Mouse (Mus musculus) kidney, postnatal 0 days (tissue): ENCODE results near the gene Fgf11. TPM values are rescaled to one million over a fixed set of nuclear protein-coding genes. Genes with fewer than 3 reads are reported as not detected.

Experiments
- ATAC-seq: fragments of 200-750 bp; cut with Nextera tagmentation; replicated peaks from 2 replicates; pipeline ENCODE4 v1.8.0; 2017; ENCODE audit warnings: low read depth, moderate number of reproducible peaks, moderate TSS enrichment, moderate library complexity; ENCODE audit not compliant: low FRiP score
- DNase-seq: peaks from one replicate; pipeline ENCODE4 v3.0.0-alpha.2; 2016; ENCODE audit warnings: low spot score
- H3K27ac ChIP-seq: fragments of 300-500 bp; sonication (generic); 2 replicates; pipeline ENCODE4 v1.5.1; 2014; ENCODE audit warnings: mild to moderate bottlenecking
- H3K27me3 ChIP-seq: fragments of 300-500 bp; sonication (generic); 2 replicates; pipeline ENCODE4 v1.6.1; 2014; ENCODE audit warnings: low read length, mixed read lengths; ENCODE audit not compliant: insufficient read depth
- H3K36me3 ChIP-seq: fragments of 300-500 bp; sonication (generic); 2 replicates; pipeline ENCODE4 v1.6.1; 2014; ENCODE audit warnings: low read length, mixed read lengths; ENCODE audit not compliant: insufficient read depth
- H3K4me1 ChIP-seq: fragments of 300-500 bp; sonication (generic); replicated peaks from 2 replicates; pipeline ENCODE4 v1.6.1; 2014; ENCODE audit warnings: antibody characterized with exemption, low read length, mixed read lengths; ENCODE audit not compliant: insufficient read depth
- H3K4me2 ChIP-seq: fragments of 300-500 bp; sonication (generic); 2 replicates; pipeline ENCODE4 v1.6.1; 2014; ENCODE audit warnings: mild to moderate bottlenecking, low read length, moderate library complexity, mixed read lengths
- H3K4me3 ChIP-seq: fragments of 300-500 bp; sonication (generic); replicated peaks from 2 replicates; pipeline ENCODE4 v1.5.1; 2014; ENCODE audit warnings: low read depth, low read length
- H3K9ac ChIP-seq: fragments of 300-500 bp; sonication (generic); 2 replicates; pipeline ENCODE4 v1.6.1; 2014; ENCODE audit warnings: low read depth, low read length
- H3K9me3 ChIP-seq: fragments of 300-500 bp; sonication (generic); replicated peaks from 2 replicates; pipeline ENCODE4 v1.6.1; 2016; ENCODE audit warnings: low read length, inconsistent platforms, mixed read lengths
- CTCF ChIP-seq: IDR thresholded peaks from 2 replicates; pipeline ENCODE4 v1.5.1; 2016; ENCODE audit warnings: antibody characterized with exemption, low read depth, mild to moderate bottlenecking, moderate library complexity
- whole genome bisulfite sequencing: fragments of 180-500 bp; shearing (Covaris S2); extraction: QIAGEN DNeasy Blood & Tissue Kit; methylation state at CpG from one replicate; pipeline ENCODE4 v1.1.7; 2014; 5-methylcytosine and 5-hydroxymethylcytosine counted together
- polyA plus RNA-seq: library from polyadenylated mRNA; unstranded; fragments of >200 nt; fragmentation: Nextera tagmentation; extraction: Ambion mirVana; gene quantifications from 2 replicates; pipeline ENCODE4 v1.2.1, GENCODE M21; 2015

Gene Fgf11
- 0.63 and 0.98 TPM in 2 replicates for polyA plus RNA-seq

DNA sequence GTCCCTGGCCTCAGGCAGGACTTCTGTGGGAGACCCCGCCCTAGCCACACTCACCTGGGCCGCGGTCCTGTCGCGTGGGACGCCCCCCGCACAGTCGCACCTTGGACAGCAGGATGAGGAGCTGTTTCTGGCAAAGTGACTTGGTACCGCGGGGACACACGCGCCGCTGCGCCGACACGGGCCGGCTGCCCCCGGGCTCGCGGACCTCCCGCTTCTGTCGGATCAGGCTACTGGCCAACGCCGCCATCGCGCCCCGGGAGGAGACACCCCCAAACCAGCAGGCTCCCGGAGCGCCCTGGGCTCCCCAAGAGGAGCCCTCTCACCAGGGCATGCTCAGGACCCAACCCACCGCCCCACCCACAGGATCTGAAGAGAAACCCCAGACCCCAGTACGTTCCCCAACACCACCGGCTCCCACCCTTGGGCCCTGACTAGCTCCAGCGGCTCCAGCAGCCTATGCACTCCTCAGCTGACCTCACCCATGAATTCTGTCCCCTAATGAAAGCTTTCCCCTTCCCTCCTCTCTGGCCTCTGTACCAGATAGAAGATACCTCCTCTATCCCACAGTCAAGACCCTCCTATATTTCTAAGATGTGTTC, at the start of gene Fgf11:
Gene Fgf11, minus strand, starts transcription at position 479 of the 599 bp plus-strand sequence.
- TF ChIP-seq CTCF: no peak
- peaks cover 44% of the 10 kb centered on the region for H3K4me1 ChIP-seq
- ATAC-seq (no peak), DNase-seq (no peak)
- H3K27ac ChIP-seq: 0 out of 2 replicates have a peak within 1 kb of the TSS, but pooled peaks have one; percentile 31
- no peaks in the 10 kb centered on the region for H3K9me3 ChIP-seq
- H3K4me3 ChIP-seq: peak within 1 kb of the TSS; percentile 47
- 2% methylated on average over 32 of the region's 33 CpGs for WGBS
- no peaks in the 10 kb centered on the region for H3K36me3 ChIP-seq
- peaks cover 5% of the 10 kb centered on the region; the same call in 1 of the 2 replicates for H3K27me3 ChIP-seq
- H3K9ac ChIP-seq: peak within 1 kb of the TSS; percentile 68
- peak within 1 kb of the TSS; percentile 93 for H3K4me2 ChIP-seq

DNA sequence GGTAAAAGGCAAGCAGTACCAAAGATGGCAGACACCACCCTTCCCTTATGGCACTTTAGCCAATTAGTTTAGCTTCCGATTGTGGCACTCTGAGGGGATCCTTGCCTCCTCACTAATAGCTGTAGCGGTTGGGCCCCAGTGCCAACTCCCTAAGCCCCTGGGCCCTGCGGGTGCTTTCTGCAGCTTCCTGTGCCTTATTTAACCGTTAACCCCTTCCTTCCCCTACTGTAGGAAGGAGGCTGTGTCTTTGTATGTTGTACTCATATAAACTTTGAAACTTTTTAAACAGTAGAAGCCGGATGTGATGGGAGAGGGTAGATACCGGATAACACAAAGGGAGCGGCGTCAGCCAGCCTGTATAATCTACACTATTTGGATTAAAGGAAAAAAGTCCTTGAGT, 49.1 kb upstream of the Fgf11 start:
- H3K27me3 ChIP-seq: no peaks in the 10 kb centered on the region
- ATAC-seq: no peak
- DNase-seq: no peak
- no peaks in the 10 kb centered on the region for H3K9me3 ChIP-seq
- 67% methylated on average over 8 of the region's 8 CpGs for WGBS
- peaks cover 4% of the 10 kb centered on the region; the same call in 1 of the 2 replicates for H3K4me1 ChIP-seq
- H3K4me2 ChIP-seq: no peak overlapping the region
- peaks cover 30% of the 10 kb centered on the region for H3K36me3 ChIP-seq
- H3K4me3 ChIP-seq: no peak overlapping the region
- no peak for TF ChIP-seq CTCF
- H3K9ac ChIP-seq: no peak overlapping the region
- H3K27ac ChIP-seq: no peak overlapping the region

DNA sequence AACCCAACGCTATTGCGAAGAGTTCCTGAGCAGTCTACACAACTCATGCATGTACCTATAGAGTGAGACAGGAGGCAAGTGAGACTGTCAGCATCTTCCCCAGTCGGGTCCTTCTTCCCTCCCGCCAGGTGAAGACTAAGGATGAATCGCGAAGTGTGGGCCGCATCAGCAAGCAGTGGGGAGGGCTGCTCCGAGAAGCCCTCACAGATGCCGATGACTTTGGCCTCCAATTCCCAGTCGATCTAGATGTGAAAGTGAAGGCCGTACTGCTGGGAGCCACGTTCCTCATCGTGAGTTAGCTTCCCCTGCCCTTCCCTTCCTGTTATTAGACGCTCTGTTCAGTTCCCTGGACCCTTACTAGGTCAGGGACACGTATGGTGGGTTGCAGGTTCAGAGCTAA, 48.2 kb upstream of the Fgf11 start:
- 95% methylated on average over 15 of the region's 15 CpGs for WGBS
- ATAC-seq: no peak

DNA sequence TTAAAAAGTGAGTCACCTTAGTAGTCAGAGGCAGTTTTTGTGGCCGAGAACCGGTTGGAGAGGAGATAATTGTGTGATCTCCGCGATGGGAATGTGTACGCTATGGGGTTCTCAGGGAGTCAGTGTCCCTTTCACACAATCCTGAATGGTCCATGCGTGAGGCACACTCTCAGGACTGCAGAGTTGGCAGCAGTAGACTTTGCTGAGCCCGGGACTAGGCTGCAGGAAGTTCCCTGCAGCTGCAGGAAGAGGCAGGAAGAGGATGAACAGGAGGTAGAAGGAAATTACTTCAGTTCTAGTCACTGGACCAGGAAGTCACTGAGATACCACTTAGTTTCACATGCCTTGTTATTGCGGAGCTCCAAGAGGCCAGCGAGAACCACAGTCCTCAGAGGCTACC, 47.5 kb upstream of the Fgf11 start:
- Histone ChIP-seq H3K27me3 (no peaks in the 10 kb centered on the region), H3K9me3 (no peaks in the 10 kb centered on the region), H3K4me3 (no peak overlapping the region), H3K27ac (no peak overlapping the region), H3K4me1 (peaks cover 9% of the 10 kb centered on the region; the same call in 1 of the 2 replicates), H3K36me3 (peaks cover 30% of the 10 kb centered on the region), H3K4me2 (no peak overlapping the region), H3K9ac (no peak overlapping the region)
- DNase-seq (no peak), ATAC-seq (no peak)
- WGBS: 92% methylated on average over 9 of the region's 9 CpGs
- TF ChIP-seq CTCF: no peak

More for the DNA sequence above, 48.2 kb upstream of the Fgf11 start:
- no peak overlapping the region for H3K27ac ChIP-seq
- H3K9ac ChIP-seq: no peak overlapping the region
- H3K36me3 ChIP-seq: peaks cover 30% of the 10 kb centered on the region
- H3K9me3 ChIP-seq: no peaks in the 10 kb centered on the region
- H3K4me3 ChIP-seq: no peak overlapping the region
- TF ChIP-seq CTCF: no peak
- no peak overlapping the region for H3K4me2 ChIP-seq
- DNase-seq: no peak
- H3K4me1 ChIP-seq: peaks cover 9% of the 10 kb centered on the region; the same call in 1 of the 2 replicates
- no peaks in the 10 kb centered on the region for H3K27me3 ChIP-seq

DNA sequence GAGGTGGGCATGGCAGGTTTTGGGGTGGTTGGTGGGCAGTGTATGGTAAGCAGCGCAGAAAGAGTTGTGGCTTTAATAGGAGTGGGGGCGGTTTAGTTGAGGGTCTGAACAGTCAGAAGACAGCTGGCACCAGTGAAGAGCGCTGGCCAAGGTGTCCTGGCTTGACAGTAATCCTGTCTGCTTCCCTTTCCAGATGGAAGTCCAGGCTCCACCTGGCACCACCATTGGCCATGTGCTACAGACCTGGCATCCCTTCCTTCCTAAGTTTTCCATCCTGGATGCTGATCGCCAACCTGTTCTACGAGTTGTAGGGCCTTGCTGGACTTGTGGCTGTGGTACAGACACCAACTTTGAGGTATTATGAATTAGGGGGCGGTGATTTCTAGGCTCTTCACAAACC, 46.4 kb upstream of the Fgf11 start:
- peaks cover 9% of the 10 kb centered on the region; the same call in 1 of the 2 replicates for H3K4me1 ChIP-seq
- no peak for TF ChIP-seq CTCF
- ATAC-seq: no peak
- no peaks in the 10 kb centered on the region for H3K9me3 ChIP-seq
- no peak overlapping the region for H3K9ac ChIP-seq
- H3K27me3 ChIP-seq: no peaks in the 10 kb centered on the region
- DNase-seq: no peak
- H3K4me2 ChIP-seq: no peak overlapping the region
- no peak overlapping the region for H3K4me3 ChIP-seq
- no peak overlapping the region for H3K27ac ChIP-seq
- WGBS: 95% methylated on average over 6 of the region's 6 CpGs
- H3K36me3 ChIP-seq: peaks cover 30% of the 10 kb centered on the region

DNA sequence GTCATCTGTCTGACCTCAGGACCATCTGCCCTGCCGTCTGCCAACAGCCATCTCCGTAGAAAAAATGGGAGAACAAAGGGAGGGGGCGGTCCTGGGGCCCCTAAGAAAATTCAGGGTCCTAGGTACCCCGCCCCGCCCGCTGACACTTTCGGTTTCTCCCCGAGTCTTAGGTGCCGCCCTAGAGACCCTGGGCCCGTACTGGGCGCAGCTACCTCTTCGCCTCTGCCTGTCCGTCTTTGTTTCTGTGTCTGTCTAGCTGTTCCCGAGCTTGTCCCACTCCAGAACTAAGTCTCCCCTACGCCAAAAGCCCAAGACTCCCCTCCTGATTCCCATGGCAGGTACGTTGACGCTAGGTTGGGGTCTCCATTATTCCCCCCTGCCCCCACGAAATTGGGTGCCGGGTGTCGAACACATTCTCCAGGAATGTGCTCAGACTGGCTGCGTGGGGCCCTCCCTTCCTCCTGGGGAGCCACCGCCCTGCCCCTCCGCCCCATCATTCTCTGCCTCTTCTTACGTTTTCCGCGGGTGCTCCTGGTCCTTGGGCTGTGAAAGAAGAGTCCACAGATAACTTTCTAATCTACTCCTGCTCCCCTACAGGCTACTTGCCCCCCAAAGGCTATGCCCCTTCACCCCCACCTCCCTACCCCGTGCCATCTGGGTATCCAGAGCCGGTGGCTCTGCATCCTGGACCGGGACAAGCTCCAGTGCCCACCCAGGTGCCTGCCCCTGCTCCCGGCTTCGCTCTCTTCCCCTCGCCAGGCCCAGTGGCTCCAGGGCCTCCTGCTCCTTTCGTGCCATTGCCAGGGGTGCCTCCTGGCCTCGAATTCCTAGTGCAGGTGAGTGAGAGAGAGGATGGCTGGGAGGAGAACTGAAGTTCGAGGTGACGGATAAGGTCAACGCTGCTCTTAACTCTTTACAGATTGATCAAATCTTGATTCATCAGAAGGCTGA, 45.4 kb upstream of the Fgf11 start:
- no peaks in the 10 kb centered on the region for H3K9me3 ChIP-seq
- ATAC-seq: peak; percentile 27
- whole genome bisulfite sequencing: 8% methylated on average over 37 of the region's 37 CpGs
- TF ChIP-seq CTCF: no peak
- peak overlapping the region; percentile 75 for H3K4me3 ChIP-seq
- peak overlapping the region; percentile 83 for H3K9ac ChIP-seq
- peaks cover 9% of the 10 kb centered on the region; the same call in 1 of the 2 replicates for H3K4me1 ChIP-seq
- H3K36me3 ChIP-seq: peaks cover 28% of the 10 kb centered on the region
- DNase-seq: peak; percentile 46
- H3K4me2 ChIP-seq: peak overlapping the region; percentile 75
- H3K27me3 ChIP-seq: no peaks in the 10 kb centered on the region
- peak overlapping the region; percentile 96 for H3K27ac ChIP-seq
